Mouse (Mus musculus) intestine, embryonic 14.5 days (tissue): ENCODE results near the gene Rpl39. TPM values are rescaled to one million over a fixed set of nuclear protein-coding genes. Genes with fewer than 3 reads are reported as not detected.

ENCODE experiments used
- ATAC-seq: fragments of 200-750 bp; cut with Nextera tagmentation; replicated peaks from 2 replicates; pipeline ENCODE4 v1.8.0; 2017; ENCODE audit warnings: low read depth, moderate number of reproducible peaks, moderate TSS enrichment, moderate library complexity; ENCODE audit not compliant: low FRiP score, low TSS enrichment
- DNase-seq: peaks from one replicate; pipeline ENCODE4 v3.0.0-alpha.2; 2018; ENCODE audit warnings: low spot score
- H3K27ac ChIP-seq: fragments of 300-500 bp; sonication (generic); 2 replicates; pipeline ENCODE4 v1.5.1; 2014; ENCODE audit warnings: low read depth, mild to moderate bottlenecking, control low read depth
- H3K27me3 ChIP-seq: fragments of 300-500 bp; sonication (generic); replicated peaks from 2 replicates; pipeline ENCODE4 v1.6.1; 2014; ENCODE audit warnings: low read length, control low read depth; ENCODE audit not compliant: control insufficient read depth, insufficient read depth
- H3K36me3 ChIP-seq: fragments of 300-500 bp; sonication (generic); 2 replicates; pipeline ENCODE4 v1.6.1; 2014; ENCODE audit warnings: low read length, control low read depth; ENCODE audit not compliant: control insufficient read depth, insufficient read depth
- H3K4me1 ChIP-seq: fragments of 300-500 bp; sonication (generic); replicated peaks from 2 replicates; pipeline ENCODE4 v1.6.1; 2014; ENCODE audit warnings: low read length, control low read depth, mixed read lengths; ENCODE audit not compliant: control insufficient read depth, insufficient read depth
- H3K4me2 ChIP-seq: fragments of 300-500 bp; sonication (generic); 2 replicates; pipeline ENCODE4 v1.6.1; 2014; ENCODE audit warnings: low read length
- H3K4me3 ChIP-seq: fragments of 300-500 bp; sonication (generic); 2 replicates; pipeline ENCODE4 v1.5.1; 2014; ENCODE audit warnings: low read depth, low read length, control low read depth, mixed read lengths
- H3K9ac ChIP-seq: fragments of 300-500 bp; sonication (generic); 2 replicates; pipeline ENCODE4 v1.6.1; 2014; ENCODE audit warnings: mild to moderate bottlenecking, low read length
- H3K9me3 ChIP-seq: fragments of 300-500 bp; sonication (generic); 2 replicates; pipeline ENCODE4 v1.6.1; 2016; ENCODE audit warnings: low read length, control low read depth; ENCODE audit not compliant: control insufficient read depth
- WGBS: fragments of 180-500 bp; shearing (Covaris S2); extraction: QIAGEN DNeasy Blood & Tissue Kit; methylation state at CpG from one replicate; pipeline ENCODE4 v1.1.7; 2014; 5-methylcytosine and 5-hydroxymethylcytosine counted together
- polyA plus RNA-seq: library from polyadenylated mRNA; unstranded; fragments of >200 nt; fragmentation: Nextera tagmentation; extraction: Ambion mirVana; gene quantifications from 2 replicates; pipeline ENCODE4 v1.2.1, GENCODE M21; 2014

Gene Rpl39
- polyA plus RNA-seq, 1 experiment from 2014 or later, result 732 TPM

- ATAC-seq, result peak; percentile 54
- Histone ChIP-seq H3K27me3 (no peaks in the 10 kb centered on the region), H3K9me3 (no peaks in the 10 kb centered on the region), H3K4me2 (peak overlapping the region; percentile 68), H3K9ac (peak overlapping the region; percentile 59), H3K4me3 (peak overlapping the region; percentile 57), H3K27ac (peak overlapping the region; percentile 80), H3K4me1 (no peaks in the 10 kb centered on the region), H3K36me3 (peaks cover 5% of the 10 kb centered on the region; the same call in 1 of the 2 replicates)
- DNase-seq, result no peak
- 9% methylated on average over 27 of the region's 27 CpGs for WGBS
Measured at GRCm38 (mm10) chrX:37109526-37110192, 24.5 kb upstream of the Rpl39 start.

DNA sequence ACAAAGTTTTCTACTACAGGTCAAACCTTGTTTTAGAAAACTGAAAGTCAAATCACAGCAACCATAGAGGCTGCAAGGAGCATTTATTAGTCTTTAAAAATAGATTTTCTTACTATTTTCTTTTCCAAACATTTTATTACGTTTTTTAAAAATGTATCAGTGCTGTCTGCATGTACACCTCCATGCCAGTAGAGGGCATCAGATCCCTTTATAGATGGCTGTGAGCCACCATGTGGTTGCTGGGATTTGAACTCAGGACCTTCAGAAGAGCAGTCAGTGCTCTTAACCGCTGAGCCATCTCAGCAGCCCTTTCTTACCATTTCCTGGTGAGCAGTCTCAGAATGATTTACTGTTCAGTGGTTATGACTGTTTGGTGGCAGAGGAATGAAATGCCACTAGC is 18.6 kb upstream of the Rpl39 start:
- no peak for ATAC-seq
- Histone ChIP-seq H3K4me3 (no peak overlapping the region), H3K4me2 (no peak overlapping the region), H3K9me3 (no peaks in the 10 kb centered on the region), H3K4me1 (no peaks in the 10 kb centered on the region), H3K27ac (no peak overlapping the region), H3K9ac (no peak overlapping the region), H3K27me3 (no peaks in the 10 kb centered on the region), H3K36me3 (peaks cover 18% of the 10 kb centered on the region; the same call in 1 of the 2 replicates)
- DNase-seq, result no peak
- 84% methylated on average over 2 of the region's 2 CpGs for WGBS

DNA sequence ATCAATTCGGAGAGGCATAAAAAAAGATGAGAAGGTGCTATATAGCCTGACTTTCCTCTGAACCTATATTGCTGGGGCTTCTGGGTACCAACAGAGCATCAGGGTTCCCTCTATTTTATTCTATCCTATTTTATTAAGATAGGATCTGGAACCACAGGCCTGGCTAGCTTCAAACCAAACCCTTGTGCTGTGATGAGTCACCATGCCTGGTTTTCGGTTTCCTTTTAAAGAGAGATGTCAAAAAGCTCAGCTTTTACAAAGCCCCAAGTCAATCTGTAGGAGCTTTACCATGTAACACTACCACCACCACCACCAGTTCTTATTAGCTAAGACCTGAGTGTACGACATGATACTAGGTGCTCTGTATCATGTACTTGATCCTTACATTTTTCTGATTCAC is 13.5 kb upstream of the Rpl39 start:
- Histone ChIP-seq H3K27me3 (no peaks in the 10 kb centered on the region), H3K27ac (no peak overlapping the region), H3K4me3 (no peak overlapping the region), H3K9me3 (no peaks in the 10 kb centered on the region), H3K4me1 (no peaks in the 10 kb centered on the region), H3K9ac (no peak overlapping the region), H3K4me2 (no peak overlapping the region), H3K36me3 (peaks cover 28% of the 10 kb centered on the region; the same call in 1 of the 2 replicates)
- ATAC-seq (no peak), DNase-seq (no peak)
- 89% methylated on average over 3 of the region's 3 CpGs for WGBS

GRCm38 (mm10) chrX:37095106-37095768 is 10.0 kb upstream of the Rpl39 start:
- Histone ChIP-seq H3K4me1 (no peaks in the 10 kb centered on the region), H3K4me2 (no peak overlapping the region), H3K36me3 (peaks cover 29% of the 10 kb centered on the region), H3K4me3 (no peak overlapping the region), H3K9ac (no peak overlapping the region), H3K27ac (no peak overlapping the region), H3K27me3 (no peaks in the 10 kb centered on the region), H3K9me3 (no peaks in the 10 kb centered on the region)
- DNase-seq, result no peak
- ATAC-seq, result no peak
- WGBS, result 94% methylated on average over 11 of the region's 11 CpGs

- WGBS, result 70% methylated on average over 3 of the region's 3 CpGs
- no peaks in the 10 kb centered on the region for H3K9me3 ChIP-seq
- H3K4me3 ChIP-seq, result no peak overlapping the region
- DNase-seq (no peak), ATAC-seq (no peak)
- H3K9ac ChIP-seq, result no peak overlapping the region
- H3K36me3 ChIP-seq, result peaks cover 11% of the 10 kb centered on the region
- H3K27ac ChIP-seq, result no peak overlapping the region
- H3K4me1 ChIP-seq, result no peaks in the 10 kb centered on the region
- no peaks in the 10 kb centered on the region for H3K27me3 ChIP-seq
- no peak overlapping the region for H3K4me2 ChIP-seq
Measured at GRCm38 (mm10) chrX:37091457-37091856, 6.3 kb upstream of the Rpl39 start.

- Histone ChIP-seq H3K27ac (no peak overlapping the region), H3K4me2 (no peak overlapping the region), H3K4me1 (no peaks in the 10 kb centered on the region), H3K9me3 (no peaks in the 10 kb centered on the region), H3K27me3 (no peaks in the 10 kb centered on the region), H3K9ac (no peak overlapping the region), H3K4me3 (no peak overlapping the region), H3K36me3 (peaks cover 8% of the 10 kb centered on the region)
- DNase-seq, result no peak
- WGBS, result 88% methylated on average over 1 of the region's 1 CpGs
- ATAC-seq, result no peak
Measured at GRCm38 (mm10) chrX:37088778-37089177, 3.6 kb upstream of the Rpl39 start.

GRCm38 (mm10) chrX:37085665-37086064 is 463 bp upstream of the Rpl39 start:
- peak overlapping the region; percentile 59 for H3K4me3 ChIP-seq
- no peaks in the 10 kb centered on the region for H3K27me3 ChIP-seq
- no peak for DNase-seq
- no peaks in the 10 kb centered on the region for H3K4me1 ChIP-seq
- peak overlapping the region; percentile 87 for H3K27ac ChIP-seq
- peaks cover 20% of the 10 kb centered on the region for H3K36me3 ChIP-seq
- H3K9ac ChIP-seq, result peak overlapping the region; percentile 31
- H3K9me3 ChIP-seq, result no peaks in the 10 kb centered on the region
- H3K4me2 ChIP-seq, result peak overlapping the region; percentile 42
- 16% methylated on average over 9 of the region's 9 CpGs for WGBS
- peak; percentile 57 for ATAC-seq

DNA sequence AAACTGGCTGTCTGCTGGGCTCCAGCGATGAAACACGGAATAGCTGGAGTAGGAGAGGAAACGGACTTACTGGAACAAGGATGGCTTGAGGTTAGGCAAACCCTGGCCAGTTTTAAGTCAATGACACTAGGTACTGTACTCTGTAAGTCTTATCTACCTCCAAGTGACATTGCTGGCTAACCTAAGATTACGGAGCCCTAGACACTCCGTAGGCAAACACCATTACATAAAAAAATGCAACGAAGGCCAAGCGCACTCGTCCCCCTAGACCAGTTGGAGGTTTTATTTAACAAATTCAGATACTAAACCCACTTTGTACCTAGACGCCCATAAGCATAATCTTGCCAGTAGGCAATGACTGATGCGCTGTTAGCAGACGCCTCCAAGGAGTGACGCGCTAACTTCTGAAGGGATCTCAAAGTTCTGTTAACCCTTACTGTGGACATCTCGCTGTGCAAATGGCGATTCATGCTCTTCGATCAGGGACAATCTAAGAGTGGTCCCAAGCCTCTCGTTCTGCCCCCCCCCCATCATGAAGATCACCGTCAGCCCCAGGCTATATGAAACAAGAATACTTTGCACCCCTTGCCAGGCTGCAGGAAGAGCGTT is 780 bp downstream of the Rpl39 start:
- Histone ChIP-seq H3K36me3 (peaks cover 20% of the 10 kb centered on the region), H3K27me3 (no peaks in the 10 kb centered on the region), H3K9ac (peak overlapping the region; percentile 79), H3K4me3 (peak overlapping the region; percentile 59), H3K4me1 (no peaks in the 10 kb centered on the region), H3K27ac (peak overlapping the region; percentile 87), H3K9me3 (no peaks in the 10 kb centered on the region), H3K4me2 (peak overlapping the region; percentile 61)
- ATAC-seq (peak; percentile 10; the same call in 1 of the 2 replicates), DNase-seq (peak; percentile 65)
- 9% methylated on average over 19 of the region's 19 CpGs for WGBS
